ENCODE assay signal across 8 mouse cellular contexts in the genomic region with DNA sequence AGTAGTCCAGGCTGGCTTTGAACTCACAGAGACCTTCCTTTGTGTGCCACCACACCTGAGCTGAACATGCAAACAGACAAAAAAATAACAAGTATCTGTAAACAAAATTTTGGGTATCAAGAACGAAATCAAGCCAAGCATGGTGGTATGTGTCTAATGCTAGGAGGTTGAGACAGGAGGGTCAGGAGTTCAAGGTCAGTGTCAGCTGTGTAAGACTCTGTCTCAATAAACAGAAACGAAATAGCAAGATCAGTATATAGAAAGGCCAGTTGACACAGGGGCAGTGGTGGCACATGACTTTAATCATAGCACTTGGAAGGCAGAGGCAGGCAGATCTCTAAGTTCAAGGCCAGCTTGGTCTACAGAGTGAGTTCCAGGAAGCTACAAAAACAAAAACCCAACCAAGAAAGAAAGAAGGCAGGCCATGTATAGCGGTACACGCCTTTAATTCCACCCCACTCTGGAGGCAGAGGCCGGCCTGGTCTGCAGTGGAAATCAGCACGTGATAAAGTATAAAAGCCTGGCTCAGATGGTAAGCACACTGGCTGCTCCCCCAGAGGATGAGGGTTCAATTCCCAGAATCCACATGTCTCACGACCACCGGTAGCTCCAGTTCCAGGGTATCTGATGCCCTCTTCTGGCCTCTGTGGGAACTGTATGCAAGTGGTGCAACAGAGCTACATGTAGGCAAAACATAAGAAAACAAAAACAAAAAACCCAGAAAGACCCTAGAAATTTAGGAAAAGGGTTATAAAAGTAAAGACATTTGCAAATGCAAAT. TPM values are rescaled to one million over a fixed set of nuclear protein-coding genes. Genes with fewer than 3 reads are reported as not detected.
DNase-seq lines count a peak whose midpoint lies in the region; ATAC-seq and TF ChIP-seq lines count a peak whose summit lies in the region.

No protein-coding gene starts in this region.

- in situ Hi-C loops in Patski (cut with MboI; ENCODE audit: low pct_unique_long_range_greater_than_20kb), result loop anchor here (5.0 to 25.0 kb wide), 4 partner anchors 151 to 711 kb away; partner anchors contain the start of gene Dbt

- H3K4me1 ChIP-seq in embryonic facial prominence, embryonic 14.5 days (ENCODE audit: control insufficient read depth, insufficient read depth, low read length), result no peaks in the 10 kb centered on the region
- no peaks in the 10 kb centered on the region for H3K4me1 ChIP-seq in liver, postnatal 0 days (ENCODE audit: insufficient read depth)

- no peak overlapping the region for H3K4me2 ChIP-seq in embryonic facial prominence, embryonic 14.5 days (ENCODE audit: low read depth, low read length)
- H3K4me2 ChIP-seq in liver, postnatal 0 days (ENCODE audit: low read depth, low read length), result no peak overlapping the region

- H3K9ac ChIP-seq in embryonic facial prominence, embryonic 14.5 days (ENCODE audit: low read depth, low read length), result no peak overlapping the region
- no peak overlapping the region for H3K9ac ChIP-seq in liver, postnatal 0 days (replicated peaks)

- intact Hi-C loops in left cerebral cortex, postnatal 36 days (cut with DNase I), result loop anchor here (5.0 to 10.0 kb wide), 3 partner anchors 154 to 414 kb away; partner anchors contain the start of genes Rtca and Sass6

- no peaks in the 10 kb centered on the region for H3K9me3 ChIP-seq in embryonic facial prominence, embryonic 14.5 days (ENCODE audit: control insufficient read depth, low read length)
- no peaks in the 10 kb centered on the region for H3K9me3 ChIP-seq in liver, postnatal 0 days (ENCODE audit: low read length)

- peak; percentile 91 for TF ChIP-seq CTCF in Patski (IDR thresholded peaks at IDR 0.05)
- peak; percentile 78 for TF ChIP-seq CTCF in liver, postnatal 0 days (IDR thresholded peaks at IDR 0.05; ENCODE audit: low read depth)

- no peak overlapping the region for H3K4me3 ChIP-seq in embryonic facial prominence, embryonic 14.5 days (ENCODE audit: low read depth, low read length)
- no peak overlapping the region for H3K4me3 ChIP-seq in liver, postnatal 0 days (ENCODE audit: low read depth, low read length)

- CTCF ChIA-PET in Patski (lab: Charles Lee), result interaction anchor here (0.7 to 7.4 kb wide), 18 partner anchors 8 to 421 kb away, joined by 3 to 64 read pairs (median 4); partner anchors contain the start of genes Dbt, Rtca and Slc35a3

- no peak for TF ChIP-seq EP300 in liver, postnatal 0 days (IDR thresholded peaks at IDR 0.05; ENCODE audit: low read depth)

- DNase-seq in left cerebral cortex, adult 18-20 months (ENCODE audit: low spot score in 2 of 2), result peak; percentile 19 to 38
- no peak for DNase-seq in left cerebral cortex, postnatal 36 days (ENCODE audit: low spot score in 2 of 2)
- DNase-seq in Patski (ENCODE audit: low read depth, low spot score), result no peak
- peak; percentile 20 for DNase-seq in embryonic facial prominence, embryonic 14.5 days (ENCODE audit: low spot score)
- DNase-seq in liver, postnatal 0 days, result peak; percentile 70
- peak; percentile 75 for DNase-seq in retina, embryonic 14.5 days (ENCODE audit: low spot score)
- no peak for DNase-seq in ovary, adult 18-20 months (ENCODE audit: low spot score)

- no peak overlapping the region for H3K27ac ChIP-seq in embryonic facial prominence, embryonic 14.5 days (replicated peaks; ENCODE audit: low read depth, low read length)
- no peak overlapping the region for H3K27ac ChIP-seq in liver, postnatal 0 days (ENCODE audit: low read depth)

- WGBS in embryonic facial prominence, embryonic 14.5 days, result 59% methylated on average over 8 of the region's 8 CpGs
- 63% methylated on average over 8 of the region's 8 CpGs for WGBS in liver, postnatal 0 days (ENCODE audit: insufficient replicate concordance)

- POLR2A ChIA-PET in Patski (lab: Charles Lee), result interaction anchor here (0.6 kb wide), 1 partner anchor 87 kb away, joined by 4 read pairs; no protein-coding TSS in a partner anchor

- no peaks in the 10 kb centered on the region for H3K27me3 ChIP-seq in Patski
- no peaks in the 10 kb centered on the region for H3K27me3 ChIP-seq in embryonic facial prominence, embryonic 14.5 days (replicated peaks; ENCODE audit: control insufficient read depth, insufficient read depth, low read length)
- no peaks in the 10 kb centered on the region for H3K27me3 ChIP-seq in liver, postnatal 0 days (ENCODE audit: insufficient read depth, low read length)

- H3K36me3 ChIP-seq in embryonic facial prominence, embryonic 14.5 days (ENCODE audit: control insufficient read depth, insufficient read depth, low read length), result peaks cover 60% of the 10 kb centered on the region
- H3K36me3 ChIP-seq in liver, postnatal 0 days (replicated peaks; ENCODE audit: insufficient read depth, low read length), result peaks cover 22% of the 10 kb centered on the region

- no peak for ATAC-seq in Patski
- no peak for ATAC-seq in embryonic facial prominence, embryonic 14.5 days (ENCODE audit: low read depth)
- peak; percentile 21 for ATAC-seq in inflammation-experienced regulatory T-cells, adult 6 months
- ATAC-seq in liver, postnatal 0 days, result peak; percentile 33; the same call in 1 of the 2 replicates

RNA-seq across cellular contexts. Expression of gene Slc35a3, which starts 36.0 kb away (rescaled TPM):
- 10 to 100 TPM; 15.4 to 16.2 TPM for total RNA-seq in left cerebral cortex, adult 18-20 months (2021)
- 10 to 100 TPM; 12.9 to 13.5 TPM for total RNA-seq in left cerebral cortex, postnatal 36 days (2021)
- polyA plus RNA-seq in Patski (2021), result 44.0 TPM
- 9.4 and 9.8 TPM in 2 replicates for polyA plus RNA-seq in embryonic facial prominence, embryonic 14.5 days (2014; fragmentation: Nextera tagmentation; extraction: Ambion mirVana)
- 1 to 10 TPM; 6.4 to 8.8 (median 7.6) TPM for polyA plus RNA-seq in inflammation-experienced regulatory T-cells, adult 6 months (2017; shearing (Covaris generic))
- 6.0 and 7.5 TPM in 2 replicates for polyA plus RNA-seq in liver, postnatal 0 days (2015; fragmentation: Nextera tagmentation; extraction: Ambion mirVana)

RNA-seq across cellular contexts. Expression of gene Agl, which starts 59.4 kb away (rescaled TPM):
- total RNA-seq in left cerebral cortex, adult 18-20 months (2021), result 10 to 100 TPM; 23.4 to 25.7 TPM
- 10 to 100 TPM; 23.8 to 26.1 TPM for total RNA-seq in left cerebral cortex, postnatal 36 days (2021)
- 44.8 TPM for polyA plus RNA-seq in Patski (2021)
- polyA plus RNA-seq in embryonic facial prominence, embryonic 14.5 days (2014; fragmentation: Nextera tagmentation; extraction: Ambion mirVana), result 35.5 and 48.7 TPM in 2 replicates
- polyA plus RNA-seq in inflammation-experienced regulatory T-cells, adult 6 months (2017; shearing (Covaris generic)), result 1 to 10 TPM; 1.8 to 3.1 (median 1.8) TPM
- polyA plus RNA-seq in liver, postnatal 0 days (2015; fragmentation: Nextera tagmentation; extraction: Ambion mirVana), result 8.4 and 9.1 TPM in 2 replicates

Comparison
In these comparisons a context has a peak if more than half of its experiments do, and no peak if none do; other contexts are left out.
1. DNase-seq: peak in left cerebral cortex, adult 18-20 months (2 of 2), embryonic facial prominence, embryonic 14.5 days (single experiment), liver, postnatal 0 days (single experiment) and retina, embryonic 14.5 days (single experiment); none in left cerebral cortex, postnatal 36 days (0 of 2), Patski (single experiment) and ovary, adult 18-20 months (single experiment).
2. ATAC-seq: peak in inflammation-experienced regulatory T-cells, adult 6 months (single experiment) and liver, postnatal 0 days (single experiment); none in Patski (single experiment) and embryonic facial prominence, embryonic 14.5 days (single experiment).